Mouse (Mus musculus): ENCODE results near the gene Kif16b. TPM values are rescaled to one million over a fixed set of nuclear protein-coding genes. Genes with fewer than 3 reads are reported as not detected.
A peak's percentile ranks its signal among the peaks of the same experiment; 100 is the strongest.

The Kif16b gene
- total and polyA plus RNA-seq, 2 experiments, result 5.8 to 18.4 TPM

DNA sequence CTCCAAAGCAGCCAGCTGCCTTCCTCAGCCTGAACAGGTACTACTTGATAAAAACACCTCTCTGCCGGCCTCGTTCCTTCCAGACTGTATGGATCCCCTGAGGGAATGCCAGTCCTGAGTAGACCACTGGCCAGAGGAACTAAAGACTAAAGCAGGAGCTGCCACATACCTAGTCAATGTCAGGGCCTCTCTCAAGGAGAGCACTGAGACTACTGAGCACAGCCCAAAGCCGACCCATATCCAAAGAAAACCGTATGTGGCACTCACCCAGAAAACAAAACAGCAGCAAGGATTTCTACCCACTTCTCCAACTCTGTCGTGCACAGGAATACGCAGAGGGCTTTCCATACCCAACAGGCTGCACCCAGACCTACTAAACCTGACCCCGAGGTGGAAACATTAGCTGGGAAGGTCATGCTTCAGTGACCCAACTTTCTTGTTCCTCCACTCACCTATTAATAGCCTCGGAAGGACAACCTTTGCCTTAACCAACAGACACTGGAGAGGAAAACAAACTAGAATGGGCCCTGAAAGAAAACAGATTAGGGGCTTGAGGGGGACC is 22.0 kb downstream of the Kif16b start:
- TF ChIP-seq CTCF (IDR thresholded peaks at IDR 0.05; ENCODE audit: low read depth, low read length), result no peak
- no peak for TF ChIP-seq POLR2A (IDR thresholded peaks at IDR 0.05; ENCODE audit: extremely low read depth, insufficient read depth, low read length)
- peaks cover 6% of the 10 kb centered on the region; the same call in 1 of the 2 replicates for H3K79me2 ChIP-seq (ENCODE audit: control insufficient read depth, insufficient read depth, low read length)
- peak; percentile 21 for DNase-seq (ENCODE audit: extremely low read depth, low read depth, low spot score)
- no peak overlapping the region for H3K27ac ChIP-seq (replicated peaks; ENCODE audit: insufficient read depth, low read depth, low read length)
- no peak overlapping the region for H3K9ac ChIP-seq (ENCODE audit: low read depth, low read length)
- peaks cover 23% of the 10 kb centered on the region for H3K4me1 ChIP-seq (ENCODE audit: control insufficient read depth, insufficient read depth, low read length)
- no peaks in the 10 kb centered on the region for H3K36me3 ChIP-seq (ENCODE audit: control insufficient read depth, insufficient read depth, low read length)
- WGBS, result 73% methylated on average over 8 of the region's 8 CpGs
- no peak overlapping the region for H3K4me3 ChIP-seq (ENCODE audit: insufficient read depth, low read depth, low read length)
- H3K27me3 ChIP-seq (ENCODE audit: control insufficient read depth, insufficient read depth, low read length), result no peaks in the 10 kb centered on the region

DNA sequence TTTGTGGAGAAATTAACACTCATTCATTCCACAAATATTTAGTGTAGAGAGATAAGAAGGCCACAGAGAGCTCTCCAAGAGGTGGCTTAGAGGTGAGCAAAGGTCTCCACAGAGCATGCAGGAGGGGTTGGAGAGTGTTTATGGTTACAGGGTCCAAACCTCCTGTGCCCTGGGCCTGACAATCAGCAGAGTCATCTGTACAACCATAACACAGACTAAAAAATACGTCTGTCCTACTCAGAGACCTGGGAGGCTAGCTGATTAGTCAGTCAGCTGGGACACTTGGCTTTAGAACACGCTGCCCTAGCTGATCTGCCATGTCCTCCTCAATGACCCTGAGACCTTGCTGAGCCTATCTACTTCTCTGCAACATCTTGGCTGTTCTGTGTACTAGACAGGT is 24.7 kb downstream of the Kif16b start:
- no peak overlapping the region for H3K9ac ChIP-seq (ENCODE audit: low read depth, low read length)
- H3K79me2 ChIP-seq (ENCODE audit: control insufficient read depth, insufficient read depth, low read length), result peaks cover 3% of the 10 kb centered on the region; the same call in 1 of the 2 replicates
- no peaks in the 10 kb centered on the region for H3K27me3 ChIP-seq (ENCODE audit: control insufficient read depth, insufficient read depth, low read length)
- TF ChIP-seq POLR2A (IDR thresholded peaks at IDR 0.05; ENCODE audit: extremely low read depth, insufficient read depth, low read length) (no peak), CTCF (IDR thresholded peaks at IDR 0.05; ENCODE audit: low read depth, low read length) (no peak)
- no peaks in the 10 kb centered on the region for H3K36me3 ChIP-seq (ENCODE audit: control insufficient read depth, insufficient read depth, low read length)
- H3K27ac ChIP-seq (replicated peaks; ENCODE audit: insufficient read depth, low read depth, low read length), result no peak overlapping the region
- peak; percentile 54 for DNase-seq (ENCODE audit: extremely low read depth, low read depth, low spot score)
- peaks cover 17% of the 10 kb centered on the region for H3K4me1 ChIP-seq (ENCODE audit: control insufficient read depth, insufficient read depth, low read length)
- no peak overlapping the region for H3K4me3 ChIP-seq (ENCODE audit: insufficient read depth, low read depth, low read length)
- 49% methylated on average over 2 of the region's 2 CpGs for WGBS

DNA sequence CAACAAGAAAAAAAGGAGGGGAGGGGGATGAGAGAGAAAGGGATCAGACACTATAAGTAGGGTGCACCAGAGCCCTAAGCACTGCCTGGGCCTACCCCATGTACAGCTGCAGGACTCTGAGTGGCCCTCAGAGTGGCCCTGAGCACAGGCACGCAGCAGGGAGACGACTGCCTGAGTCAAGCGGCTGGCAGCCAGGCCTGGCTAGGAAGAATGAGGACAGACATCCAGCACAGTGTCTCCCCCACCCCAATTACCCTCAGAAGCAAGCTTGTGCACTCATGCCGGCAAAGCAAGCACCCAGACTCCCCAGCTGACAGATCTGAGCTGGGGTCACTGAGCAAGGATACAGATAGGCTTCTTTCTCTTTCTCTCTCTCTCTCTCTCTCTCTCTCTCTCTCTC is 25.4 kb downstream of the Kif16b start:
- H3K9ac ChIP-seq (ENCODE audit: low read depth, low read length), result no peak overlapping the region
- H3K27ac ChIP-seq (replicated peaks; ENCODE audit: insufficient read depth, low read depth, low read length), result no peak overlapping the region
- no peaks in the 10 kb centered on the region for H3K27me3 ChIP-seq (ENCODE audit: control insufficient read depth, insufficient read depth, low read length)
- no peak for DNase-seq (ENCODE audit: extremely low read depth, low read depth, low spot score)
- H3K36me3 ChIP-seq (ENCODE audit: control insufficient read depth, insufficient read depth, low read length), result no peaks in the 10 kb centered on the region
- 79% methylated on average over 4 of the region's 4 CpGs for WGBS
- no peak for TF ChIP-seq CTCF (IDR thresholded peaks at IDR 0.05; ENCODE audit: low read depth, low read length)
- H3K4me1 ChIP-seq (ENCODE audit: control insufficient read depth, insufficient read depth, low read length), result peaks cover 17% of the 10 kb centered on the region
- H3K79me2 ChIP-seq (ENCODE audit: control insufficient read depth, insufficient read depth, low read length), result peaks cover 6% of the 10 kb centered on the region; the same call in 1 of the 2 replicates
- H3K4me3 ChIP-seq (ENCODE audit: insufficient read depth, low read depth, low read length), result no peak overlapping the region

DNA sequence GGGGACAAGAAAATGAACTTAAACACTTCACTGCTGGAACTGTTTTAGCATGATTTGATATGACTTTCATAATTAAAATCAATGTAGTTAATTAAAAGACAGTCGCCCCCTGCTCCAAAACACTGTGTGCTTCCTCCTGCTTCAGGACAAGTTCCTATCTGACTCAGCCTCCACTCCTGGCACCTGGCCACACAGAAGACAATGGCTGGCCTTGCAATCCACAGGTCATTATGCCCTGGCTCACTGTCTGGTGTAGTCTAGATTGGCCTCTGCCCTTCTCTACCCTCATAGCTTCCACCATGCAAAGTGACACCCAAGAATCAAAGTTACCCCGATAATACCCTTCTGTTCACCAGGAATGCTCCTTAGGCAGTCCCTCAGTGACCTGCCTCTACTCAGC is 26.8 kb downstream of the Kif16b start:
- H3K27ac ChIP-seq (replicated peaks; ENCODE audit: insufficient read depth, low read depth, low read length), result no peak overlapping the region
- peak; percentile 57 for DNase-seq (ENCODE audit: extremely low read depth, low read depth, low spot score)

DNA sequence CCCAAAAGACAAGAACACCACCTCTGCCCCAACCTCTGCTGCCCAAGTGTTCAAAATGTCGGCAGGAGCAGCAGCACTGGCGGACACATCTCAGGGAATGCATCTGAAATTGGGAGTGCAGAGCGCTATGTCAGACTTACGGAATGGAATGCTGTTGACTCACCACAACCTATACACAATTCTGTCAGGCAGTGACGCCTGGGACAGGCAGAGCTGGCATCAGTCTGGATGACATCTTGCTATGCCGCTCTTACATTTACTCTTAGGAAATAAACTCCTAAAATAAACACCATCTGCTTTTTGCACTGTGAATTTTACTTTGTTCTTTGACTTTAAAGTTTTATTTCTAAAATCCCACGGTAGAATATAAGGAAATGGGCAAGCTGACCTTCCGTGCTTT is 31.3 kb downstream of the Kif16b start:
- Histone ChIP-seq H3K27ac (replicated peaks; ENCODE audit: insufficient read depth, low read depth, low read length) (no peak overlapping the region), H3K9ac (ENCODE audit: low read depth, low read length) (no peak overlapping the region), H3K4me1 (ENCODE audit: control insufficient read depth, insufficient read depth, low read length) (peaks cover 5% of the 10 kb centered on the region), H3K36me3 (ENCODE audit: control insufficient read depth, insufficient read depth, low read length) (no peaks in the 10 kb centered on the region), H3K4me3 (ENCODE audit: insufficient read depth, low read depth, low read length) (no peak overlapping the region), H3K79me2 (ENCODE audit: control insufficient read depth, insufficient read depth, low read length) (peaks cover 8% of the 10 kb centered on the region; the same call in 1 of the 2 replicates), H3K27me3 (ENCODE audit: control insufficient read depth, insufficient read depth, low read length) (no peaks in the 10 kb centered on the region)
- TF ChIP-seq POLR2A (IDR thresholded peaks at IDR 0.05; ENCODE audit: extremely low read depth, insufficient read depth, low read length), result no peak
- TF ChIP-seq CTCF (IDR thresholded peaks at IDR 0.05; ENCODE audit: low read depth, low read length), result no peak
- WGBS, result 94% methylated on average over 8 of the region's 8 CpGs
- DNase-seq (ENCODE audit: extremely low read depth, low read depth, low spot score), result no peak

More for the DNA sequence above, 26.8 kb downstream of the Kif16b start:
- H3K9ac ChIP-seq (ENCODE audit: low read depth, low read length), result no peak overlapping the region
- H3K4me1 ChIP-seq (ENCODE audit: control insufficient read depth, insufficient read depth, low read length), result peaks cover 15% of the 10 kb centered on the region
- H3K27me3 ChIP-seq (ENCODE audit: control insufficient read depth, insufficient read depth, low read length), result no peaks in the 10 kb centered on the region
- no peaks in the 10 kb centered on the region for H3K36me3 ChIP-seq (ENCODE audit: control insufficient read depth, insufficient read depth, low read length)
- H3K79me2 ChIP-seq (ENCODE audit: control insufficient read depth, insufficient read depth, low read length), result peaks cover 9% of the 10 kb centered on the region; the same call in 1 of the 2 replicates
- WGBS, result 63% methylated on average over 2 of the region's 2 CpGs
- H3K4me3 ChIP-seq (ENCODE audit: insufficient read depth, low read depth, low read length), result no peak overlapping the region
- TF ChIP-seq CTCF (IDR thresholded peaks at IDR 0.05; ENCODE audit: low read depth, low read length), result no peak
- no peak for TF ChIP-seq POLR2A (IDR thresholded peaks at IDR 0.05; ENCODE audit: extremely low read depth, insufficient read depth, low read length)

DNA sequence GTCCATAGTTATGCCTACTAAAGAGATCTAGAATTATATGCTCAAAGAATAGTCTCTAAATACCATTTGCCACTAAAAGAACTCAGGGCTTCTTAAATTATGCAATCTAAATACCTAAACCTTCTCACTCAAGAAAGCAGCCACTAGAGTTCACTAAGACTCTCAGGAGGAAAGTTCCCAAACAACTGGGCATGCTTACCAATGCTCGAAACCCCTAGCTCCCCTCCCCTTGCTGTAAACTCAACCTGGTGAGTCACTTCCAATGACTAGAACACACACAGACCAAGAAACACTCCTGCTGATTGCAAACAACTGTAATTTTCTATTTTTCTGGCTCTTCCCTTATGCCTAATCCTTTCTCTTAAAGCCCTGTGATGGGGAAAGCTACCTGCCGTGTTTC is 33.9 kb downstream of the Kif16b start:
- no peak overlapping the region for H3K27ac ChIP-seq (replicated peaks; ENCODE audit: insufficient read depth, low read depth, low read length)
- H3K27me3 ChIP-seq (ENCODE audit: control insufficient read depth, insufficient read depth, low read length), result no peaks in the 10 kb centered on the region
- no peak for DNase-seq (ENCODE audit: extremely low read depth, low read depth, low spot score)
- WGBS, result 96% methylated on average over 2 of the region's 2 CpGs
- no peak overlapping the region for H3K9ac ChIP-seq (ENCODE audit: low read depth, low read length)
- no peaks in the 10 kb centered on the region for H3K4me1 ChIP-seq (ENCODE audit: control insufficient read depth, insufficient read depth, low read length)
- H3K36me3 ChIP-seq (ENCODE audit: control insufficient read depth, insufficient read depth, low read length), result 0 out of 2 replicates have a peak, but pooled peaks cover 4% of the 10 kb centered on the region
- TF ChIP-seq POLR2A (IDR thresholded peaks at IDR 0.05; ENCODE audit: extremely low read depth, insufficient read depth, low read length), result no peak
- no peak overlapping the region for H3K4me3 ChIP-seq (ENCODE audit: insufficient read depth, low read depth, low read length)
- 0 out of 2 replicates have a peak, but pooled peaks cover 6% of the 10 kb centered on the region for H3K79me2 ChIP-seq (ENCODE audit: control insufficient read depth, insufficient read depth, low read length)

All from liver, adult 2 months (tissue).